Mouse (Mus musculus) CH12.LX (cell line): ENCODE results near the gene Tcf7. TPM values are rescaled to one million over a fixed set of nuclear protein-coding genes. Genes with fewer than 3 reads are reported as not detected.

Experiments
- DNase-seq: peaks from one replicate; pipeline ENCODE4 v3.0.0-alpha.2; 2013; ENCODE audit errors: extremely low read depth
- H3K27ac ChIP-seq: 2 replicates; pipeline ENCODE4 v1.5.1; 2012; ENCODE audit warnings: low read depth, mild to moderate bottlenecking, control low read depth, moderate library complexity; ENCODE audit not compliant: insufficient read depth
- H3K27me3 ChIP-seq: replicated peaks from 2 replicates; pipeline ENCODE3; 2012; ENCODE audit warnings: inconsistent platforms
- H3K36me3 ChIP-seq, 2 experiments: replicated peaks in 1 of 2; 2 replicates each; pipeline versions ENCODE3 to v1.6.1; 2012; ENCODE audit warnings: inconsistent platforms in 1 of 2, low read length in 1 of 2, mild to moderate bottlenecking in 1 of 2, mixed read lengths in 1 of 2, moderate library complexity in 1 of 2; ENCODE audit not compliant: control insufficient read depth in 1 of 2, insufficient read depth in 1 of 2
- H3K4me1 ChIP-seq, 2 experiments: 2 replicates each; pipeline ENCODE4 v1.6.1; 2012; ENCODE audit warnings: inconsistent platforms in 1 of 2, moderate library complexity in 1 of 2; ENCODE audit not compliant: insufficient read depth in 2 of 2, control insufficient read depth in 1 of 2
- H3K4me2 ChIP-seq: 2 replicates; pipeline ENCODE4 v1.6.1; 2012; ENCODE audit warnings: low read depth, mild to moderate bottlenecking, control low read depth; ENCODE audit not compliant: poor library complexity, insufficient read depth, severe bottlenecking
- H3K4me3 ChIP-seq, 3 experiments: fragments of 150-350 bp in 1 of 3; sonication (generic) in 1 of 3; replicated peaks in 1 of 3; 2 replicates each; pipeline versions ENCODE3 to v1.5.1; 2011 to 2012; ENCODE audit warnings: low read depth in 2 of 3, low read length in 2 of 3, mild to moderate bottlenecking in 2 of 3, moderate library complexity in 2 of 3, control low read depth in 1 of 3, improper control_type of control experiment in 1 of 3, inconsistent platforms in 1 of 3, mixed read lengths in 1 of 3; ENCODE audit not compliant: poor library complexity in 1 of 3
- H3K79me2 ChIP-seq: replicated peaks from 2 replicates; pipeline ENCODE4 v1.6.1; 2012; ENCODE audit warnings: mild to moderate bottlenecking, moderate library complexity; ENCODE audit not compliant: control insufficient read depth, poor library complexity, insufficient read depth, severe bottlenecking; ENCODE audit errors: extremely low read depth
- H3K9ac ChIP-seq: 2 replicates; pipeline ENCODE4 v1.6.1; 2012; ENCODE audit warnings: low read depth, mild to moderate bottlenecking, control low read depth, moderate library complexity; ENCODE audit not compliant: insufficient read depth
- H3K9me3 ChIP-seq: replicated peaks from 2 replicates; pipeline ENCODE3; 2012; ENCODE audit warnings: low read length, inconsistent platforms, mixed read lengths
- CHD1 ChIP-seq: IDR thresholded peaks from 2 replicates; pipeline ENCODE4 v1.6.1; 2012; ENCODE audit warnings: low read depth, low read length, improper control_type of control experiment, inconsistent platforms
- CHD2 ChIP-seq: IDR thresholded peaks from 2 replicates; pipeline ENCODE4 v1.6.1; 2011; ENCODE audit warnings: low read length, improper control_type of control experiment
- CTCF ChIP-seq, 2 experiments: IDR thresholded peaks in 1 of 2; conservative IDR thresholded peaks in 1 of 2; 2 replicates each; pipeline ENCODE4 v1.5.1; 2011 to 2012; ENCODE audit warnings: low read depth in 2 of 2, low read length in 2 of 2, improper control_type of control experiment in 1 of 2, inconsistent platforms in 1 of 2, mild to moderate bottlenecking in 1 of 2, moderate library complexity in 1 of 2
- E2F4 ChIP-seq: IDR thresholded peaks from 2 replicates; pipeline ENCODE4 v1.6.1; 2011; ENCODE audit warnings: low read depth, low read length, improper control_type of control experiment; ENCODE audit not compliant: insufficient replicate concordance
- EP300 ChIP-seq: IDR thresholded peaks from 2 replicates; pipeline ENCODE4 v1.6.1; 2011; ENCODE audit warnings: low read length, improper control_type of control experiment
- JUND ChIP-seq: conservative IDR thresholded peaks from 2 replicates; pipeline ENCODE4 v1.6.1; 2011; ENCODE audit warnings: low read depth, low read length, improper control_type of control experiment
- MAFK ChIP-seq: IDR thresholded peaks from 2 replicates; pipeline ENCODE4 v1.6.1; 2011; ENCODE audit warnings: low read length, improper control_type of control experiment; ENCODE audit not compliant: insufficient replicate concordance
- MAX ChIP-seq: IDR thresholded peaks from 2 replicates; pipeline ENCODE4 v1.6.1; 2011; ENCODE audit warnings: low read length, improper control_type of control experiment
- MEF2A ChIP-seq: IDR thresholded peaks from 2 replicates; pipeline ENCODE4 v1.6.1; 2014; ENCODE audit warnings: low read depth, mild to moderate bottlenecking, inconsistent platforms, low read length, improper control_type of control experiment, borderline replicate concordance
- MYC ChIP-seq: IDR thresholded peaks from 2 replicates; pipeline ENCODE4 v1.6.1; 2011; ENCODE audit warnings: low read depth, mild to moderate bottlenecking, improper control_type of control experiment, low read length
- NRF1 ChIP-seq: IDR thresholded peaks from 2 replicates; pipeline ENCODE4 v1.6.1; 2014; ENCODE audit warnings: low read depth, mild to moderate bottlenecking, inconsistent platforms, low read length, improper control_type of control experiment, moderate library complexity
- RCOR1 ChIP-seq: conservative IDR thresholded peaks from 2 replicates; pipeline ENCODE4 v1.6.1; 2012; ENCODE audit warnings: low read depth, mild to moderate bottlenecking, inconsistent platforms, low read length, improper control_type of control experiment
- TBP ChIP-seq: conservative IDR thresholded peaks from 2 replicates; pipeline ENCODE4 v1.6.1; 2011; ENCODE audit warnings: low read depth, low read length, improper control_type of control experiment
- UBTF ChIP-seq: IDR thresholded peaks from 2 replicates; pipeline ENCODE4 v1.6.1; 2012; ENCODE audit warnings: low read depth, mild to moderate bottlenecking, inconsistent platforms, low read length, improper control_type of control experiment, moderate library complexity
- USF1 ChIP-seq: IDR thresholded peaks from 2 replicates; pipeline ENCODE4 v1.6.1; 2014; ENCODE audit warnings: low read depth, mild to moderate bottlenecking, inconsistent platforms, low read length, improper control_type of control experiment
- USF2 ChIP-seq: conservative IDR thresholded peaks from 2 replicates; pipeline ENCODE4 v1.6.1; 2011; ENCODE audit warnings: low read depth, low read length, improper control_type of control experiment
- ZC3H11A ChIP-seq: IDR thresholded peaks from 2 replicates; pipeline ENCODE4 v1.6.1; 2012; ENCODE audit warnings: low read depth, mild to moderate bottlenecking, inconsistent platforms, low read length, improper control_type of control experiment
- ZKSCAN1 ChIP-seq: IDR thresholded peaks from 2 replicates; pipeline ENCODE4 v1.6.1; 2012; ENCODE audit warnings: low read depth, inconsistent platforms, low read length, improper control_type of control experiment, borderline replicate concordance
- dilution Hi-C: fragments of 300-500 bp; cut with MboI; formaldehyde crosslinking; loops from 2 replicates; pipeline ENCODE4 v1.14.3; 2020; ENCODE audit warnings: low sequenced_read_pairs; ENCODE audit not compliant: extremely low pct_unique_long_range_greater_than_20kb, extremely low pct_ligation_motif_present
- in situ Hi-C: fragments of 300-500 bp; cut with MboI; formaldehyde crosslinking; loops from 3 replicates; pipeline ENCODE4 v1.14.3; 2019; ENCODE audit warnings: low sequenced_read_pairs, low pct_ligation_motif_present, low pct_unique_long_range_greater_than_20kb, mixed read lengths
- polyA plus RNA-seq: library from polyadenylated mRNA; unstranded; fragments of >175 nt; gene quantifications from 2 replicates; pipeline ENCODE4 v1.2.1, GENCODE M21; 2012; ENCODE audit warnings: low read depth; ENCODE audit not compliant: insufficient read length
- total RNA-seq, 2 experiments: library from RNA; depleted of rRNA; stranded (reverse); fragments of 300-350 nt in 1 of 2; fragments of >200 nt in 1 of 2; gene quantifications; 2 replicates each; pipeline ENCODE4 v1.2.3; 2012 to 2014

Gene Tcf7
- total and polyA plus RNA-seq, 3 experiments: 0.55 to 5.5 (median 0.85) TPM

DNA sequence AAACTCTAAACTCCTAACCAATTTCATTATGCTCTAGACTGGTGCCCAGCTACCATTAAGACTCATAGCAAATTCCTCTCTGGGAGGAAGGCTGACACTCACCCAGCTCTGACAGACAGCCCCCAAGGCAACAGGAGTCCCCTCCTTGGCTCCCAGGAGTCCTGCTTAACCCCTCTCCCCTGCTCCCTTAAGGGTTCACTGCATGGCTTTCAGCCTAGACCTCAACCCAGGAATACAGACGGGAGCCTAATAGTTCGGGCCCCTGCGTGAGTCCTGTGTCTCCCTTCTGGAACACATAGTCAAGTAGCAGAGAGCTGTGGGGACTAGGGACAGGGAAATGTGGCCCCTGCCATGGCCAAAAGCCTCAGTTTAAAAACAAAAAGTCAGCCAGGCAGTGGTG lies 4.7 kb downstream of the Tcf7 start:
- dilution Hi-C loops: no loop called here
- H3K79me2 ChIP-seq: no peaks in the 10 kb centered on the region
- no peak for DNase-seq
- in situ Hi-C loops: no loop called here
- H3K9me3 ChIP-seq: no peaks in the 10 kb centered on the region
- H3K4me1 ChIP-seq: peaks cover 6 to 12% of the 10 kb centered on the region in 2 experiments
- H3K4me2 ChIP-seq: no peak overlapping the region
- H3K4me3 ChIP-seq: no peak overlapping the region
- no peak overlapping the region for H3K27ac ChIP-seq
- peaks cover 31% of the 10 kb centered on the region for H3K27me3 ChIP-seq
- TF ChIP-seq E2F4: no peak
- no peak for TF ChIP-seq MYC
- TF ChIP-seq ZKSCAN1: no peak
- TF ChIP-seq, all 38 proteins: peak for 0
- Histone ChIP-seq H3K36me3 (peaks cover 0 to 6% of the 10 kb centered on the region in 2 experiments), H3K9ac (no peak overlapping the region)

DNA sequence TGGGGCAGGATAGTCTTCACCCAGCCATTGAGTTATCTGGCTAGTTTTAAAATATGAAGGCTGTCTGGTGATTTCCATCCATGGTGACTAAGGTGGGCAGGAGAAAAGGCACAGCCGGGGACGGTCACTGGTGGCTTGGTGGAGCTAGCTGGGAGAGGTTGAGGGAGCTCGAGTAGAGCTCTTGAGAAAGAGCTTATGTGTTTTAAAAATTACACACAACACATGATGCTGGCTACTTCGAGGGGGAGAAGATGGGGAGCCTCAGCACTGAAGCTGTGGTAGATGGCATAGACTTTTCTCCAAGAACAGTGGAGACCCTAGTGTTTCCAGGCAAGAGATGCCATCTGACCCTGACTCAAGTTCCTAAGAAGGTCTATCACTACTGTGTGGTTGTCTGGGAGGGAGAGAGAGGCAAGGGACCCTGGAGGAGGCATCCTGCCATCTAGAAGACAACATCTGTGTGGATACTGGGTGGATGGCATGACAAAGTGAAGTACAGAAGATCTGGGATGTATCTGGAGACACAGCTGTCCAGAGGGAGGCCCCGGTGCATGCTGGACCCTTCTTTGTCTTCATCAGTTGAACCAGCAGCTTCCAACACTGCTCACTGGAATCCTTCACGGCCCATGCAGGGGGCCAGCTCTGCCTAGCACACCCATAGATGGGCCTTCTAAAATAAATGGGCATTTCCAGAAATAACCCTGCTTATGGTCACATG lies 5.2 kb downstream of the Tcf7 start:
- DNase-seq: no peak
- peaks cover 11 to 15% of the 10 kb centered on the region in 2 experiments for H3K4me1 ChIP-seq
- H3K36me3 ChIP-seq: peaks cover 0 to 6% of the 10 kb centered on the region in 2 experiments
- H3K27ac ChIP-seq: no peak overlapping the region
- H3K4me2 ChIP-seq: no peak overlapping the region
- no peaks in the 10 kb centered on the region for H3K79me2 ChIP-seq
- TF ChIP-seq TBP (no peak), JUND (no peak), NRF1 (no peak), ZC3H11A (no peak), MAX (no peak), USF1 (no peak), USF2 (no peak), MAFK (no peak), EP300 (no peak), CHD2 (no peak), UBTF (no peak), CHD1 (no peak), RCOR1 (no peak), MEF2A (no peak), CTCF (conservative IDR thresholded peaks at IDR 0.05 in 1 of 2, IDR thresholded peaks at IDR 0.05 in 1 of 2; ENCODE audit: low read depth in 2 of 2, low read length in 2 of 2) (no peak)
- peaks cover 27% of the 10 kb centered on the region for H3K27me3 ChIP-seq
- H3K9ac ChIP-seq: no peak overlapping the region
- in situ Hi-C loops (no loop called here), dilution Hi-C loops (no loop called here)
- no peaks in the 10 kb centered on the region for H3K9me3 ChIP-seq
- no peak overlapping the region for H3K4me3 ChIP-seq
